Mouse (Mus musculus) olfactory bulb, adult 2 months (tissue): ENCODE data around the gene Smim8.
"Not testable (repeated sequence)": the region's sequence is repeated elsewhere in the genome, so short reads cannot be mapped to it uniquely, and the experiment has no call there.

Experiments used
- CTCF ChIP-seq: fragments of 200-500 bp; IDR thresholded peaks from 2 replicates; pipeline ENCODE4 v1.5.1; 2012; ENCODE audit warnings: low read depth, mild to moderate bottlenecking, low read length, moderate library complexity; ENCODE audit not compliant: insufficient read depth
- POLR2A ChIP-seq: fragments of 200-500 bp; IDR thresholded peaks from 2 replicates; pipeline ENCODE4 v1.6.1; 2012; ENCODE audit warnings: mild to moderate bottlenecking, low read depth, low read length, moderate library complexity; ENCODE audit not compliant: insufficient read depth

DNA sequence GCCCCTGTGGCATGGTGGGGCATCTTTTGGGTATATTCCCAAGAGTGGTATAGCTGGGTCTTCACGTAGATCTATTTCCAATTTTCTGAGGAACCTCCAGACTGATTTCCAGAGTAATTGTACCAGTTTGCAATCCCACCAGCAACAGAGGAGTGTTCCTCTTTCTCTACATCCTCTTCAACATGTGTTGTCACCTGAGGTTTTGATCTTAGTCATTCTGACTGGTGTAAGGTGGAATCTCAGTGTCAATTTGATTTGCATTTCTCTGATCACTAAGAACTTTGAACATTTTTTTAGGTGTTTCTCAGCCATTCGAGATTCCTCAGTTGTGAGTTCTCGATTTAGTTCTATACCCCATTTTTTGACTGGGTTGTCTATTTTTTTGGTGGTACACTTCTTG, 52.5 kb downstream of the Smim8 start:
- not testable (repeated sequence) for TF ChIP-seq CTCF, POLR2A
